In the genomic region with DNA sequence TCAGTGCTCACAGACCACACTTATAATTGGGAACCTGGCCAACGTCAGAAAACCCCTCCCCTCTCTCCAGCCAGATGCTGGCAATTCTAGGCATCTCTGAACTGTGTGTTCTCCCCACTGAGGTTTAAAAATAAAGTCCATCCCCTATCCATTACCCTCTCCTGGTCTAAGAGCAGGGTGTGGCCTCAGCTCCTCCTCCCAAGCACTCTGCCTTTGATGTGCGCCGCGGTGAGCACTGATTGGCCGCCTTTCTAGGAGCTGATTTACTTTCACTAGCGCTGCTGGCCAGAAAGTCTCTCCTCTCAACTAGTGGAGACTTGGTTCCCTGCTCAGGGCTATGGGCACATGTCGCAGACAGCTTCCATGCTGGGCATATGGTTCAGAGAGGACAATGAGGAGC, we compare ENCODE assay signal across 8 mouse cellular contexts. TPM values are rescaled to one million over a fixed set of nuclear protein-coding genes. Genes with fewer than 3 reads are reported as not detected.
DNase-seq lines count a peak whose midpoint lies in the region; ATAC-seq and TF ChIP-seq lines count a peak whose summit lies in the region.

No protein-coding gene starts in this region.

- ATAC-seq in midbrain, embryonic 11.5 days (ENCODE audit: low FRiP score): 0 out of 2 replicates have a peak, but pooled peaks have one; percentile 30
- ATAC-seq in midbrain, embryonic 16.5 days: no peak
- peak; percentile 69 for ATAC-seq in heart, postnatal 0 days (ENCODE audit: insufficient read depth, low read depth)

- no peak overlapping the region for H3K27ac ChIP-seq in midbrain, embryonic 11.5 days (ENCODE audit: low read depth, low read length)
- no peak overlapping the region for H3K27ac ChIP-seq in midbrain, embryonic 16.5 days (ENCODE audit: low read length)
- H3K27ac ChIP-seq in heart, postnatal 0 days (ENCODE audit: low read depth): no peak overlapping the region

- peak; percentile 86 for DNase-seq in midbrain, embryonic 11.5 days (ENCODE audit: low spot score, missing footprints)
- DNase-seq in embryo, embryonic 10.5 days (ENCODE audit: low spot score): peak; percentile 76
- peak; percentile 69 for DNase-seq in heart, postnatal 0 days (ENCODE audit: low spot score)
- DNase-seq in liver: peak; percentile 51
- DNase-seq in naive thymus-derived CD4-positive, alpha-beta T cell, adult 2 months (ENCODE audit: low read depth): peak; percentile 67
- DNase-seq in testis, postnatal 14 days (ENCODE audit: low spot score): no peak
- DNase-seq in frontal cortex, postnatal 10 days (ENCODE audit: low spot score in 2 of 2): no peak

- H3K27me3 ChIP-seq in midbrain, embryonic 11.5 days (ENCODE audit: control insufficient read depth, insufficient read depth, low read length): no peaks in the 10 kb centered on the region
- no peaks in the 10 kb centered on the region for H3K27me3 ChIP-seq in midbrain, embryonic 16.5 days (ENCODE audit: control insufficient read depth, insufficient read depth, low read depth, low read length)
- H3K27me3 ChIP-seq in heart, postnatal 0 days (ENCODE audit: control insufficient read depth, insufficient read depth, low read length): no peaks in the 10 kb centered on the region

- H3K4me2 ChIP-seq in midbrain, embryonic 11.5 days: no peak overlapping the region
- H3K4me2 ChIP-seq in midbrain, embryonic 16.5 days (ENCODE audit: low read length): no peak overlapping the region
- no peak overlapping the region for H3K4me2 ChIP-seq in heart, postnatal 0 days (ENCODE audit: low read depth, low read length)

- no peak for TF ChIP-seq EP300 in heart, postnatal 0 days (IDR thresholded peaks at IDR 0.05; ENCODE audit: low read depth)

- H3K36me3 ChIP-seq in midbrain, embryonic 11.5 days (ENCODE audit: control insufficient read depth, insufficient read depth, low read length): no peaks in the 10 kb centered on the region
- no peaks in the 10 kb centered on the region for H3K36me3 ChIP-seq in midbrain, embryonic 16.5 days (ENCODE audit: control insufficient read depth, insufficient read depth, low read length)
- H3K36me3 ChIP-seq in heart, postnatal 0 days (replicated peaks; ENCODE audit: control insufficient read depth, insufficient read depth, low read length): no peaks in the 10 kb centered on the region; the same call in 1 of the 2 replicates

- peaks cover 14% of the 10 kb centered on the region for H3K4me1 ChIP-seq in midbrain, embryonic 11.5 days (ENCODE audit: control insufficient read depth, insufficient read depth, low read length)
- H3K4me1 ChIP-seq in midbrain, embryonic 16.5 days (ENCODE audit: control insufficient read depth, insufficient read depth, low read length): peaks cover 24% of the 10 kb centered on the region
- H3K4me1 ChIP-seq in heart, postnatal 0 days (ENCODE audit: control insufficient read depth, insufficient read depth): peaks cover 65% of the 10 kb centered on the region

- no peak overlapping the region for H3K9ac ChIP-seq in midbrain, embryonic 11.5 days (ENCODE audit: low read length)
- H3K9ac ChIP-seq in midbrain, embryonic 16.5 days (ENCODE audit: low read depth, low read length): no peak overlapping the region
- H3K9ac ChIP-seq in heart, postnatal 0 days (replicated peaks; ENCODE audit: low read depth, low read length): no peak overlapping the region

- no peak for TF ChIP-seq CTCF in heart, postnatal 0 days (IDR thresholded peaks at IDR 0.05; ENCODE audit: low read depth)

- 9% methylated on average over 7 of the region's 7 CpGs for WGBS in midbrain, embryonic 11.5 days
- 5% methylated on average over 7 of the region's 7 CpGs for WGBS in midbrain, embryonic 16.5 days
- WGBS in heart, postnatal 0 days: 9% methylated on average over 7 of the region's 7 CpGs

- H3K4me3 ChIP-seq in midbrain, embryonic 11.5 days (ENCODE audit: low read depth, low read length): no peak overlapping the region
- H3K4me3 ChIP-seq in midbrain, embryonic 16.5 days (ENCODE audit: low read depth, low read length): no peak overlapping the region
- no peak overlapping the region for H3K4me3 ChIP-seq in heart, postnatal 0 days (ENCODE audit: low read depth, low read length)

- H3K9me3 ChIP-seq in midbrain, embryonic 11.5 days (ENCODE audit: control insufficient read depth, low read length): no peaks in the 10 kb centered on the region
- H3K9me3 ChIP-seq in midbrain, embryonic 16.5 days (replicated peaks; ENCODE audit: control insufficient read depth, low read length, poor library complexity, severe bottlenecking): no peaks in the 10 kb centered on the region
- H3K9me3 ChIP-seq in heart, postnatal 0 days (replicated peaks; ENCODE audit: control insufficient read depth, low read length): no peaks in the 10 kb centered on the region

RNA-seq across cellular contexts. Expression of a gene that starts 47.1 kb away (rescaled TPM):
- polyA plus RNA-seq in midbrain, embryonic 11.5 days (2014; fragmentation: Nextera tagmentation; extraction: Ambion mirVana): 12.4 and 15.6 TPM in 2 replicates
- 18.1 and 18.7 TPM in 2 replicates for polyA plus RNA-seq in midbrain, embryonic 16.5 days (2015; fragmentation: Nextera tagmentation; extraction: Ambion mirVana)
- total RNA-seq in heart, postnatal 0 days (2014; rRNA removed; ENCODE audit: low replicate concordance): 47.6 and 64.0 TPM in 2 replicates
- polyA plus RNA-seq in heart, postnatal 0 days (2015; fragmentation: Nextera tagmentation; extraction: Ambion mirVana): 6.7 and 9.0 TPM in 2 replicates

Comparison
In these comparisons a context has a peak if more than half of its experiments do, and no peak if none do; other contexts are left out.
1. DNase-seq: peak in midbrain, embryonic 11.5 days (single experiment), embryo, embryonic 10.5 days (single experiment), heart, postnatal 0 days (single experiment), liver (single experiment) and naive thymus-derived CD4-positive, alpha-beta T cell, adult 2 months (single experiment); none in testis, postnatal 14 days (single experiment) and frontal cortex, postnatal 10 days (0 of 2).